Mouse (Mus musculus) liver, adult 2 months (tissue): ENCODE results near the gene Vti1b.

Source experiments
- CTCF ChIP-seq: fragments of 200-500 bp; IDR thresholded peaks from 2 replicates; pipeline ENCODE4 v1.5.1; 2011; ENCODE audit warnings: low read depth, low read length, control low read depth
- POLR2A ChIP-seq: fragments of 200-500 bp; IDR thresholded peaks from 2 replicates; pipeline ENCODE4 v1.6.1; 2011; ENCODE audit warnings: low read length, control low read depth; ENCODE audit not compliant: insufficient read depth; ENCODE audit errors: extremely low read depth

GRCm38 (mm10) chr12:79173721-79174120 lies 1.3 kb upstream of the Vti1b start:
- TF ChIP-seq CTCF (peak; percentile 1; the same call in 1 of the 2 replicates), POLR2A (no peak)
